Mouse (Mus musculus) brain, embryonic 14.5 days (tissue): ENCODE measurements at regions not wholly inside any gene's neighbourhood (a gene's known extent, or its start where the extent isn't known, plus 50 kb on each side); places are given as distances from the start of the nearest gene placed in this dataset.
A peak's percentile ranks its signal among the peaks of the same experiment; 100 is the strongest.
"Not testable (repeated sequence)": the region's sequence is repeated elsewhere in the genome, so short reads cannot be mapped to it uniquely, and the experiment has no call there.

Experiments used
- DNase-seq: peaks from one replicate; pipeline ENCODE4 v3.0.0-alpha.2; 2011; ENCODE audit warnings: low read depth
- CTCF ChIP-seq: fragments of 200-500 bp; IDR thresholded peaks from 2 replicates; pipeline ENCODE4 v1.5.1; 2012; ENCODE audit warnings: inconsistent platforms, mild to moderate bottlenecking, moderate library complexity, borderline replicate concordance; ENCODE audit not compliant: insufficient read depth, insufficient read length; ENCODE audit errors: extremely low read depth
- POLR2A ChIP-seq: fragments of 200-500 bp; IDR thresholded peaks from 2 replicates; pipeline ENCODE4 v1.6.1; 2012; ENCODE audit warnings: mild to moderate bottlenecking, inconsistent platforms, borderline replicate concordance; ENCODE audit not compliant: poor library complexity, insufficient read depth, insufficient read length, severe bottlenecking; ENCODE audit errors: extremely low read depth

DNA sequence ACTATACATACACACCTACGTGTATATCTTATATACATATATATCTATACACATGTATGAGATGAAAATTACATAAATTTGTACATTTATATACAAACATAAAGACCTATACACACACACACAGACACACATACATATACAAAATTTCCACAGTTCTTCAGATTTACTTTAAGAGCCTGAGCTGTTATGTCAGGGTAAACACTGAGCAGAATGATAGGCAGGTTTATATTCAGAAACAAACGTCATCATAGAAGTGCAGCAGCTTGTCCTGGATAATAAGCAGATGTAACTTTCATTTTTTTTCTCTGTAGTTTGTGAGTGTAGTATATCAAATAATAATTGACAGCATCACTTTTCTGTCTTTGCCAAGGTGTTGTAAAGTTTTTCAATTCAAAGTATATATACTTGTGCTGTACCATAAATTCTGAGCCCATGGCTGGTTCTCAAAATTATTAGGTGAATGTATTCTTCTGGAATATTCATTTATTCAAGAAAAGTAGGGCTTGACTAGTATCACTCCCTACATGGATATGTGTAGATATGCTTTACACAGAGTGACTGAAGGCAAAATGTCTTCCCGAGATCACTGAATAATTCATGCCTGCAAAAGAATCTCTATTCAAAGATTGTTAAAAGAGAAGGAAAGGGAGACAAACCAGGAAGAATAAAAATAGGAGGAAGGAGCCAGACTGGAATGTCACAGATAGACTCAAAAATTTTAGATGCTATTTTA lies 583.8 kb upstream of the Brinp3 start:
- TF ChIP-seq POLR2A (no peak), CTCF (no peak)
- peak; percentile 6 for DNase-seq

DNA sequence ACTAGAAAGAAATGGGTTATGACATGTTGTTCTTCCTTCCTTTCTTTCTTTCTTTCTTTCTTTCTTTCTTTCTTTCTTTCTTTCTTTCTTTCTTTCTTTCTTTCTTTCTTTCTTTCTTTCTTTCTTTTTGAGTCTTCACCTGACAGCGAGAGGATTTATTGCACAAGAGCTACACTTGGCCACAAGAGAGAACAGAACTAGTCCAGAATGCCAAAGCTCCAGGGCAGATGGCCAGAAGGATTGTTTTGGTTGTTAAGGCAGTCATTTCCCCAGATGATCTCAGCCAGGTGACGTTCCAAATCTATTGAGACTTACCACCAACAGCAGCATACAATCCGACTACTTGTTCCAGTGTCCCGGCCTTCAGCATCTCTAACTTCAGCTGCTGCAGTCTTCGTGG lies 558.8 kb upstream of the Brinp3 start:
- TF ChIP-seq POLR2A (no peak), CTCF (no peak)
- no peak for DNase-seq

DNA sequence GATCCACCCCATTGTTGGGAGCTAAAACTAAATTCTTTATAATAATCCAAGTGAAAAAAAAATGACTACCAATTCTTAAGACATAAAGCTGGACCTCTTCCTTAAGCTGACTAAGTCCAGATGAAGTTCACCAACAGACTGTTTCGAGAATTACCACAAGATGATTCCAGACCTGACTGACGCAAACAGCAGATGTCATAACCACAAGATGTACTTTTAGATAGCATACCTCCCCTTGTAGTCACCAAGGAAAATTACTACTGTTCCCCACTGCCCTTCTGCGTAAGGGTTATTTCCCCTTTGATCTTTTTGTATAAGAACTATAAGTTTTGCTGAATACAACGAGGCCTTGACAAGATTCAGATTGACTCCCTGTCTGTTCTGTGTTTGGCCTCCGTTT lies 536.8 kb upstream of the Brinp3 start:
- DNase-seq, result not testable (repeated sequence)

- DNase-seq, result no peak
- TF ChIP-seq CTCF (no peak), POLR2A (no peak)
Observed at GRCm38 (mm10) chr1:145962303-145962702, 532.3 kb upstream of the Brinp3 start.

- no peak for DNase-seq
- TF ChIP-seq POLR2A (no peak), CTCF (no peak)
Observed at GRCm38 (mm10) chr1:145968026-145968425, 526.5 kb upstream of the Brinp3 start.

DNA sequence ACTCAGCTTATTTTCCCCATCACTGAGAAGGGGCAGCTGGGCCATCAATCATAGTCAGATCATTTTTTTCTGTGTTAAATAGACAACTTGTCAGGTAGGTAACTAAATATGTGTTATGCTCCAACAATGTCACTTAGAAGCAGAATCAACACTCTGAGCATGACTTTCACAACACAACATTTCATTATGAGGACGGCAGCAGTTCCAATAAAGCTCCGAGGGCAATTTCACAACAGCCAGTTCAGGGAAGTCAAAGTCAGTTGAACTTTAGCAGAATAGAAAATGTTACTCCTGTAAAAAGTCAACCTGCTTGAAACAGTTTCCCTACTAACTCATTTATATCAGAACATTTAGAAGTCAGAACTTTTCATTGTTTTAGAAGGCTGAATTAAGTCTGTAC lies 522.1 kb upstream of the Brinp3 start:
- TF ChIP-seq POLR2A, result no peak
- TF ChIP-seq CTCF, result no peak

GRCm38 (mm10) chr1:146002010-146002409 lies 492.6 kb upstream of the Brinp3 start:
- no peak for TF ChIP-seq POLR2A
- no peak for TF ChIP-seq CTCF
- DNase-seq, result no peak

More for the DNA sequence above, 522.1 kb upstream of the Brinp3 start:
- DNase-seq, result peak; percentile 4

DNA sequence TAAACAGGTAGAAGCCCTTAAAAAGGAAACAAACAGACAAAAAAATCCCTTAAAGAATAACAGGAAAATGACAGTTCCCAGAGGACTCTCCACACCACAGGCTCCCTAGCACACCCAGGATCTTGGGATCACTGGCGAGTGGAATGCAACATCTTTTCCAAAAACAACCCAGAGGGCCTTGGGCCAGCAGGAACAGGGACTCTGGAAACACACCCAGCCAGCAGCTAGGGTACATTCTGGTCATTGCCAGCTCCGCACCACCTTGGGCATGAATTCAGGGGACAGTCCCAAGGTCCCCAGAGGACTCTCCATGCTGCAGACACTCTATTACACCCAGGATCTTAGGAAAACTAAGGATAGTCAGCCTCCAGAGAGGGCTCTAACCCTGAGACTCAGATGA lies 479.5 kb upstream of the Brinp3 start:
- no peak for DNase-seq
- TF ChIP-seq CTCF (no peak), POLR2A (no peak)

- TF ChIP-seq CTCF (no peak), POLR2A (no peak)
- DNase-seq, result no peak
Observed at GRCm38 (mm10) chr1:146026660-146027059, 467.9 kb upstream of the Brinp3 start.

GRCm38 (mm10) chr1:146027650-146028049 lies 466.9 kb upstream of the Brinp3 start:
- no peak for TF ChIP-seq POLR2A
- no peak for TF ChIP-seq CTCF
- DNase-seq, result peak; percentile 7

- not testable (repeated sequence) for DNase-seq
Observed at GRCm38 (mm10) chr1:146032396-146032795, 462.2 kb upstream of the Brinp3 start.

DNA sequence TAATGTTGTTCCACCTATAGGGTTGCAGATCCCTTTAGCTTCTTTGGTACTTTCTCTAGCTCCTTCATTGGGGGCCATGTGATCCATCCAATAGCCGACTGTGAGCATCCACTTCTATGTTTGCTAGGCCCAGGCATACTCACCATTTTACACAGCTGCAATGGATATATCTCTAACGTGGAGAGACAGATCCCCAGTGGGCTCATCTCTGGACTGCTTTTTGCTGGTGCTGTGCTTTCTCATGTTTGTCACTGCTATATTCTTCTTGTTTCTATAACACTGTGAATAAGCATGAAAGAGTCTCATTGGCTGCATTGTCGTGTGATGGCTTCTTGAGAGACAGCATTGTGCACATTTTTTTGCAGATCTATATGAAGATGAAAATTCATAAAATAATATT lies 461.6 kb upstream of the Brinp3 start:
- DNase-seq, result not testable (repeated sequence)

- TF ChIP-seq POLR2A (no peak), CTCF (no peak)
- DNase-seq, result no peak
Observed at GRCm38 (mm10) chr1:146052504-146052903, 442.1 kb upstream of the Brinp3 start.
